Mouse (Mus musculus): ENCODE measurements around the gene Leprot. TPM values are rescaled to one million over a fixed set of nuclear protein-coding genes. Genes with fewer than 3 reads are reported as not detected.

The Leprot gene
- polyA plus RNA-seq, 1 experiment from 2014 or later = 67.7 TPM

DNA sequence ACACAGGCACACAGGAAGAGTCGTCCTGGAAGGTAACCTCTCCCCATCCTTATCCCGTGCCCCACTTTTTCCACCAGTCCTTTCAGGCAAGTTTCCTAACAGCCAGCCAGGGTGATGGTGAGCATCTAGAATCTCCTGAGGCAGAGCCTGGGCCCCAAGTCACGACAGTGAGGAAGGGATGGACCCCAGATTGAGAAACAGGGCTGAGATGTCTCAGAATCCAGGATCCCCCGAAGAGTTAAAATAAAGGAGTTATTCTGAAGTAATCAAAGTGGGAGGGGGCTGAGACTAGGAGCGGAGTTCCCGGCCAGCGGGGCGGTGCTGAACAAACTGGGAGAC is 692 bp upstream of the Leprot start:
- Histone ChIP-seq H3K4me1 (peaks cover 23% of the 10 kb centered on the region), H3K9me3 (no peaks in the 10 kb centered on the region), H3K4me3 (peak overlapping the region; percentile 89), H3K27ac (replicated peaks) (peak overlapping the region; percentile 98), H3K27me3 (replicated peaks; ENCODE audit: low read depth, poor library complexity, severe bottlenecking) (no peaks in the 10 kb centered on the region), H3K36me3 (replicated peaks) (no peaks in the 10 kb centered on the region)
- no peak for DNase-seq (ENCODE audit: low spot score)
- WGBS = under 1% methylated on average over 8 of the region's 8 CpGs

DNA sequence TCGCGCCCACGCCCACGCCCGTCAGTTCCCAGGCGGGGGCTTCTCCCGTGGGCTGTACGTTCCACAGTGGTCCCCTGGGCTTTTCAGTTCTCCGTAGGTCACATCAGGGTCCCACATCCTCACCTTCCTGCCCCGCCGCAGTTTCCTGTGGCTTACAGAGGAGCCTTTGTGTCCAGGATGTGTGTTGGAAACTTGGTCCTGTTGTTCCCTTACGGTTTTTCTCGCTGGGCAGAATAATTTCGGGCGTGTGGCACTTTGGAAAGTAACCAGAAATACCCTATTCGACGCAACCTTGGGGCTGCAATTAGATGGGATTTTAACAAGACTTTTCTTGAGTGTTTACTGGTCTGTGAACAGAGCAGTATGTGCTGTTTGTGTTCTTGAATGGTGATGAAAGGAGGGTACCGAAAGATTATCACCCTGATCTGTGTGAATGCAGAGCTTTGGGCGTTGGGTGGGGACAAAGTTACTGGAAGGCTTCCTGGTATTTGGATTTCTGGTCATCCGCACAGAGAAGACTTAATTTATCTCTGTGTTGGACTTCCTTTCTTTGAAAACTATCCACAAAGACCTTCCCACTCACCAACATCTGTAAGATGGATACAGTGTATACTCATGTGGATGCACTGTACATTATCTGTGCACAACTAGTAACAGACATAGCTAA is 591 bp downstream of the Leprot start:
- no peaks in the 10 kb centered on the region for H3K27me3 ChIP-seq (replicated peaks; ENCODE audit: low read depth, poor library complexity, severe bottlenecking)
- 0 out of 2 replicates have a peak, but pooled peaks cover 3% of the 10 kb centered on the region for H3K36me3 ChIP-seq (replicated peaks)
- peak overlapping the region; percentile 89 for H3K4me3 ChIP-seq
- peaks cover 27% of the 10 kb centered on the region for H3K4me1 ChIP-seq
- DNase-seq (ENCODE audit: low spot score) = no peak
- H3K27ac ChIP-seq (replicated peaks) = peak overlapping the region; percentile 98
- H3K9me3 ChIP-seq = no peaks in the 10 kb centered on the region
- WGBS = under 1% methylated on average over 20 of the region's 20 CpGs

DNA sequence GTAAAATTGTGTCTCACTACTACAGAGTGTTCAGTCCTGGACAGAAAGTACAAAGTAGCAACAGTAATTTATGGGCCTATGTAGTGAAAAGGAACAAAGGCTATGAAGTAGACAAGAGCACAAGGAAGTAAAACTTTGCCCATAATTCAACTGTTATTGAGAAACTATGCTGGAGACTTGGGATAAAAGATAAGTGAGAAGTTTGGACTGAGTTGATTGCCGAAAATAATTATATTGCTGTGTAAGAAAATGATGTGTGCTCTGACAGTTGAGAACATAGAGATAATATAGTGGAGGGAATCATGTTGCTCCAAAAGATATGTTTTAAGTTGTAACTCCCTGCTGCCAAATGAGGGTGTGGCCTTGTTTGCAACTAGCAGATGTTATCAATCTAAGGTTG is 1.2 kb downstream of the Leprot start:
- H3K9me3 ChIP-seq = no peaks in the 10 kb centered on the region
- H3K4me1 ChIP-seq = peaks cover 33% of the 10 kb centered on the region
- H3K27me3 ChIP-seq (replicated peaks; ENCODE audit: low read depth, poor library complexity, severe bottlenecking) = no peaks in the 10 kb centered on the region
- peak overlapping the region; percentile 98 for H3K27ac ChIP-seq (replicated peaks)
- no peak for DNase-seq (ENCODE audit: low spot score)
- 0 out of 2 replicates have a peak, but pooled peaks cover 3% of the 10 kb centered on the region for H3K36me3 ChIP-seq (replicated peaks)
- peak overlapping the region; percentile 89 for H3K4me3 ChIP-seq
- WGBS = 87% methylated on average over 1 of the region's 1 CpGs

DNA sequence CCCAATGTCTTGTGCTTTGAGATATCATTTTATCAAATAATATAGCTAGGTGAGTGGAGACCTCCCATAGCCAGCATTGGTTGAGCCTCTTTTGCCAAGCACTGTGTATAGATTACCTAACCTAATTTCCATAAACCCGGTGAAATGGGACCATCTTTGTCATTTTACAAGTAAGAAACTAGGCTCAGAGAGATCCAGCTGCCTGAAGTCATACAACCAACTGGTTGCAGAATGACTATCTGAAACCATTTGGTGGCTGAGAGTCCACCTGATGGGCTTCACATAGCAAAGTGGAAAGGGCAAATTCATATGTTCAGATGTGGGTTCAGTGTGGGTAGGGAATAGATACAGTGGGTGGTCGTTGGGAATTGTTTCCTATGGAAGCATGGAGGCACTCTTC is 3.4 kb downstream of the Leprot start:
- Histone ChIP-seq H3K36me3 (replicated peaks) (0 out of 2 replicates have a peak, but pooled peaks cover 8% of the 10 kb centered on the region), H3K9me3 (no peaks in the 10 kb centered on the region), H3K4me3 (no peak overlapping the region), H3K27me3 (replicated peaks; ENCODE audit: low read depth, poor library complexity, severe bottlenecking) (no peaks in the 10 kb centered on the region), H3K27ac (replicated peaks) (no peak overlapping the region), H3K4me1 (peaks cover 50% of the 10 kb centered on the region)
- 90% methylated on average over 2 of the region's 2 CpGs for WGBS
- DNase-seq (ENCODE audit: low spot score) = no peak

DNA sequence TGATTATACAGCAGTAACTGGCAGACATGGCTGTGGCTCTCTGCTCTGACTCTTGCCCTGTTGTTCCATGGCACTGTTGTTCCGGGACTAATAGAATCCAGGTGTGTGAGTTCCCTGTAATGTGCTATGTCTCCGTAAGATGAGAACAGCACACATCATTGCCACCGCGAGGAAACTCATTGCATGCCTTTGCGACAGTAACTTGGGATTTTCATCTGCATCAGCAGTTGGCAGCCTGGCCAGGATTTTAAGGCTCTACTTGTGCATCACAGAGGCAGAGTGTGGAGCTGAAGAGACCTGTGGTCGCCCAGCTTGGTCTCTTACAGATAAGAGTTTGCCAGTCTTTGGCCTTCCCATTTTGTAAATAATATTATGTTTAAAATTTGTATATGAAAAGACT is 6.7 kb downstream of the Leprot start:
- WGBS = 43% methylated on average over 6 of the region's 6 CpGs
- Histone ChIP-seq H3K4me3 (no peak overlapping the region), H3K9me3 (no peaks in the 10 kb centered on the region), H3K27me3 (replicated peaks; ENCODE audit: low read depth, poor library complexity, severe bottlenecking) (no peaks in the 10 kb centered on the region), H3K36me3 (replicated peaks) (peaks cover 22% of the 10 kb centered on the region), H3K4me1 (peaks cover 34% of the 10 kb centered on the region), H3K27ac (replicated peaks) (0 out of 2 replicates have a peak overlapping the region, but pooled peaks have one; percentile 11)
- DNase-seq (ENCODE audit: low spot score) = peak; percentile 53

DNA sequence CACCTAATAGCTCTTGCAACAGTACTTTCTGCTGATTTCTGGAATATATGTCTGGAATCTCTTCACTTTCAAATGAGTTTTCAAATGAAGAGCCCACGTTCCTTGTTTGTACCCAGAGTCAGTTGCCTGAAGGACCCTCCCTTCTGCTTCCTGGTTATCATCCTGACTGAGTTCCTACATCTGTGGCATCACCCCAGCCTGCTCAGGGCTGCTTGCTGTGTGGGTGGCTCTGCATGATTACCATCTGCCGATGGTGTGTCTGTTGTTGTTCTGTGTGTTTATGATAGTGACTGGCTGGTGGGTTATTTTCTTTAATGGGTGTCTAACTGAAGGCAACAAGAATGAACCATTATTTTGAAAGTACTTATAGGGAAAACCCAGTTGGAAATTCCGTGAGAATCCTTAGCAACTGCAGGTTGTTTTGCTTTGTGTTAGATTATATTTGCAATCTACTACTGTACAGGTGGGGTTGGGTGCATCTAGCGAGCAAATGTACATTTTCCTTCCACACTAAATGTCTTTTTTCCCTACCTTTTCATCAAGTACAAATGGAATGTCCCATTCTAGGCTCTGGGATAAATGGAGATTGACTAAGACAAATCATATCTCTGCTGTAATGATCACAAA is 7.4 kb downstream of the Leprot start:
- WGBS = 79% methylated on average over 4 of the region's 4 CpGs
- H3K27ac ChIP-seq (replicated peaks) = no peak overlapping the region
- H3K27me3 ChIP-seq (replicated peaks; ENCODE audit: low read depth, poor library complexity, severe bottlenecking) = no peaks in the 10 kb centered on the region

DNA sequence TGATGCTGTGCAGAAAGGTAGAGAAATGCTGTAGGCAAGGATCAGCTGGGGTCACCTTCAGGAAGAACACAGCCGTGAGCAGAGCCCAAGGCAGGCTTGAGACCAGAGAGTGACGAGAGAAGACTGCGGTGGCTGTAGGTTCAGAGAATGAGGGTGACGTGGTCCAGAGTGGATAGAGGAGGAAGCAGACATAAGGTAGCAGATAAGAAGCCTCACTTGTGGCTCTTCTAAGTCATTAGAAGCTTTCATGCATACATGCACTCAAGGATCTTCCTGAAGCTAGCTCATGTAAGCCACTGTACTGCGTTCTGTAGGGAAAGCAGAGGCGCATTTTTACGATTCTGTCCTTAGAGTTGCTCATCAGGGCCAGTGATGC is 7.9 kb downstream of the Leprot start:
- no peak overlapping the region for H3K4me3 ChIP-seq
- 87% methylated on average over 7 of the region's 7 CpGs for WGBS
- no peaks in the 10 kb centered on the region for H3K27me3 ChIP-seq (replicated peaks; ENCODE audit: low read depth, poor library complexity, severe bottlenecking)
- peaks cover 33% of the 10 kb centered on the region for H3K36me3 ChIP-seq (replicated peaks)
- H3K4me1 ChIP-seq = peaks cover 26% of the 10 kb centered on the region
- DNase-seq (ENCODE audit: low spot score) = no peak
- no peaks in the 10 kb centered on the region for H3K9me3 ChIP-seq
- no peak overlapping the region for H3K27ac ChIP-seq (replicated peaks)

More for the DNA sequence above, 7.4 kb downstream of the Leprot start:
- Histone ChIP-seq H3K36me3 (replicated peaks) (peaks cover 28% of the 10 kb centered on the region), H3K9me3 (no peaks in the 10 kb centered on the region), H3K4me3 (no peak overlapping the region), H3K4me1 (peaks cover 28% of the 10 kb centered on the region)
- no peak for DNase-seq (ENCODE audit: low spot score)

GRCm38 (mm10) chr4:101656056-101656455 is 8.5 kb downstream of the Leprot start:
- Histone ChIP-seq H3K4me1 (peaks cover 26% of the 10 kb centered on the region), H3K27me3 (replicated peaks; ENCODE audit: low read depth, poor library complexity, severe bottlenecking) (no peaks in the 10 kb centered on the region), H3K4me3 (no peak overlapping the region), H3K27ac (replicated peaks) (no peak overlapping the region), H3K9me3 (no peaks in the 10 kb centered on the region), H3K36me3 (replicated peaks) (peaks cover 40% of the 10 kb centered on the region)
- WGBS = 86% methylated on average over 15 of the region's 15 CpGs
- no peak for DNase-seq (ENCODE audit: low spot score)

DNA sequence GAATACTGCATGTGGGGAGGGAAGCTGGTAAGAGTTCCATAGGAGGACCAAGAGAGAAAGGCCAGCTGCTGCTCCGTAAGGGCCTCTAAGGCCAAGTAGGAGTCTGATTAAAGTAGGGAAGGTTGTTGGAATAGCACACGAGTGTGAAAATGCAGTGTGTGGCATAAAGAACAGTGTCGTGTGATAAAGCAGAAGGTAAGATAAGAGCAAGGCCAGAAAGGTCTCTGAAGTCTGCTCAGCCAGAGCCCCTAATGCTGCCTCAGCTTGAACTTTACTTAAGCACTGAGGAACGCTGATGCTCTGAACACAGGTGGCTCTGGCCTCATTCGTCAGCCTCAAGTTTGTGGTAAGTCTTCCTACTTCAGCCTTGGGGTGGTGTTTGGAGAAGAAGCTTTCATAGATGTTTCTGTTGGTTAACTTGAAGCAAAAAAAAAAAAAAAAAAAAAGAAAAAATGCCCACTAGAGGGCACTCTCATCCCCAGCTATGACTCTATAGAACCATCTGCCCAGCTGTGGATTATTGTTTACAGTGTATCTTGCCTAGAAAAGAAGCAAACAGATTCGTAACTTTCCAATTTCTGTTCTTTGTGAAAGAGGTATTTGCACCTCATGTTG is 9.5 kb downstream of the Leprot start:
- Histone ChIP-seq H3K36me3 (replicated peaks) (peaks cover 50% of the 10 kb centered on the region), H3K27ac (replicated peaks) (no peak overlapping the region), H3K4me1 (peaks cover 26% of the 10 kb centered on the region), H3K9me3 (no peaks in the 10 kb centered on the region), H3K4me3 (no peak overlapping the region), H3K27me3 (replicated peaks; ENCODE audit: low read depth, poor library complexity, severe bottlenecking) (no peaks in the 10 kb centered on the region)
- DNase-seq (ENCODE audit: low spot score) = no peak
- WGBS = 64% methylated on average over 6 of the region's 6 CpGs

- H3K4me1 ChIP-seq = no peaks in the 10 kb centered on the region
- H3K9me3 ChIP-seq = peaks cover 5% of the 10 kb centered on the region; the same call in 1 of the 2 replicates
- no peak overlapping the region for H3K27ac ChIP-seq (replicated peaks)
- H3K4me3 ChIP-seq = no peak overlapping the region
- no peaks in the 10 kb centered on the region for H3K27me3 ChIP-seq (replicated peaks; ENCODE audit: low read depth, poor library complexity, severe bottlenecking)
- DNase-seq (ENCODE audit: low spot score) = peak; percentile 60
- H3K36me3 ChIP-seq (replicated peaks) = peaks cover 50% of the 10 kb centered on the region
- 70% methylated on average over 9 of the region's 9 CpGs for WGBS
Observed at GRCm38 (mm10) chr4:101664160-101664750, 16.7 kb downstream of the Leprot start.

- Histone ChIP-seq H3K27me3 (replicated peaks; ENCODE audit: low read depth, poor library complexity, severe bottlenecking) (no peaks in the 10 kb centered on the region), H3K36me3 (replicated peaks) (peaks cover 45% of the 10 kb centered on the region), H3K4me3 (no peak overlapping the region), H3K27ac (replicated peaks) (no peak overlapping the region), H3K4me1 (no peaks in the 10 kb centered on the region), H3K9me3 (peaks cover 5% of the 10 kb centered on the region; the same call in 1 of the 2 replicates)
- WGBS = 92% methylated on average over 4 of the region's 4 CpGs
- no peak for DNase-seq (ENCODE audit: low spot score)
Observed at GRCm38 (mm10) chr4:101664766-101665165, 17.2 kb downstream of the Leprot start.

DNA sequence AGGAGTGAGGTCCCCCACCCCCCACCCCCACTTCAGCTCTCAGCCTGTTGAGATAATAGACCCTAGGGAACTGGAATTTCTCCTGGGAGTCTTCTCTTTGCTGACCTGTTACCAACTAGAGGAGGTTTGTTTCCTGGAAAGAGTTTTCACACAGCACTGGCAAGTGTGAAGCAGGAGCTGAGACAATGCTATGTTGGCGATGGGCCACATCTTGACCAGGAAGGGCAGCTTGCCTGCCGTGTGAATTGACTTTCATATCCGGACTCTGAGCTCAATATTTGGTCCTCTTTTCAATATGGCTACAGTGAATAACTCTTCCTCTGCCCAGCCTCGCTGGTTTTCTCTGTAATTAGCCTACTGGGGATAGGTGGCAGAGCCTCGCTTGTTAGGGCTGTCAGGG is 21.6 kb downstream of the Leprot start:
- DNase-seq (ENCODE audit: low spot score) = no peak
- Histone ChIP-seq H3K36me3 (replicated peaks) (peaks cover 3% of the 10 kb centered on the region; the same call in 1 of the 2 replicates), H3K4me3 (no peak overlapping the region), H3K4me1 (no peaks in the 10 kb centered on the region), H3K9me3 (peaks cover 5% of the 10 kb centered on the region; the same call in 1 of the 2 replicates), H3K27me3 (replicated peaks; ENCODE audit: low read depth, poor library complexity, severe bottlenecking) (no peaks in the 10 kb centered on the region), H3K27ac (replicated peaks) (no peak overlapping the region)
- WGBS = 81% methylated on average over 5 of the region's 5 CpGs

Data from embryonic facial prominence, embryonic 10.5 days (tissue).